Mouse (Mus musculus) limb, embryonic 11.5 days (tissue): Measurements from ENCODE around the gene Tenm3. TPM values are rescaled to one million over a fixed set of nuclear protein-coding genes. Genes with fewer than 3 reads are reported as not detected.

Experiments
- ATAC-seq: fragments of 200-750 bp; cut with Nextera tagmentation; 2 replicates; pipeline ENCODE4 v1.8.0; 2017; ENCODE audit warnings: low read depth; ENCODE audit not compliant: insufficient number of reproducible peaks, low FRiP score, low TSS enrichment
- DNase-seq: peaks from one replicate; pipeline ENCODE4 v3.0.0-alpha.2; 2015; ENCODE audit warnings: low spot score
- H3K27ac ChIP-seq: fragments of 300-500 bp; sonication (generic); replicated peaks from 2 replicates; pipeline ENCODE4 v1.5.1; 2014; ENCODE audit warnings: low read depth, mild to moderate bottlenecking, low read length
- H3K27me3 ChIP-seq: fragments of 300-500 bp; sonication (generic); 2 replicates; pipeline ENCODE4 v1.6.1; 2014; ENCODE audit warnings: mild to moderate bottlenecking, low read length, mixed read lengths; ENCODE audit not compliant: control insufficient read depth, insufficient read depth
- H3K36me3 ChIP-seq: fragments of 300-500 bp; sonication (generic); 2 replicates; pipeline ENCODE4 v1.6.1; 2014; ENCODE audit warnings: mild to moderate bottlenecking, low read length, moderate library complexity, mixed read lengths; ENCODE audit not compliant: control insufficient read depth, insufficient read depth
- H3K4me1 ChIP-seq: fragments of 300-500 bp; sonication (generic); 2 replicates; pipeline ENCODE4 v1.6.1; 2014; ENCODE audit warnings: low read length, mixed read lengths; ENCODE audit not compliant: control insufficient read depth, insufficient read depth
- H3K4me2 ChIP-seq: fragments of 300-500 bp; sonication (generic); 2 replicates; pipeline ENCODE4 v1.6.1; 2014; ENCODE audit warnings: low read depth, mild to moderate bottlenecking, moderate library complexity; ENCODE audit not compliant: severe bottlenecking
- H3K4me3 ChIP-seq: fragments of 300-500 bp; sonication (generic); 2 replicates; pipeline ENCODE4 v1.5.1; 2014; ENCODE audit warnings: low read depth, low read length
- H3K9ac ChIP-seq: fragments of 300-500 bp; sonication (generic); 2 replicates; pipeline ENCODE4 v1.6.1; 2014; ENCODE audit warnings: mild to moderate bottlenecking, low read length
- H3K9me3 ChIP-seq: fragments of 300-500 bp; sonication (generic); 2 replicates; pipeline ENCODE4 v1.6.1; 2016; ENCODE audit warnings: low read length; ENCODE audit not compliant: control insufficient read depth
- WGBS: fragments of 180-500 bp; shearing (Covaris S2); extraction: QIAGEN DNeasy Blood & Tissue Kit; methylation state at CpG from one replicate; pipeline ENCODE4 v1.1.7; 2014; 5-methylcytosine and 5-hydroxymethylcytosine counted together
- polyA plus RNA-seq: library from polyadenylated mRNA; unstranded; fragments of >200 nt; fragmentation: Nextera tagmentation; extraction: Ambion mirVana; gene quantifications from 2 replicates; pipeline ENCODE4 v1.2.1, GENCODE M21; 2014

Gene Tenm3
- polyA plus RNA-seq, 1 experiment from 2014 or later, result 52.1 TPM

GRCm38 (mm10) chr8:48279360-48279759 lies 564.4 kb downstream of the Tenm3 start:
- DNase-seq (no peak), ATAC-seq (no peak)
- H3K4me1 ChIP-seq, result no peaks in the 10 kb centered on the region
- H3K9ac ChIP-seq, result no peak overlapping the region
- H3K36me3 ChIP-seq, result peaks cover 12% of the 10 kb centered on the region; the same call in 1 of the 2 replicates
- H3K27ac ChIP-seq, result no peak overlapping the region
- no peaks in the 10 kb centered on the region for H3K27me3 ChIP-seq
- WGBS, result 94% methylated on average over 2 of the region's 2 CpGs
- H3K4me3 ChIP-seq, result no peak overlapping the region
- no peaks in the 10 kb centered on the region for H3K9me3 ChIP-seq
- no peak overlapping the region for H3K4me2 ChIP-seq

- Histone ChIP-seq H3K4me3 (no peak overlapping the region), H3K4me2 (no peak overlapping the region), H3K27ac (no peak overlapping the region), H3K9ac (no peak overlapping the region), H3K9me3 (no peaks in the 10 kb centered on the region), H3K27me3 (no peaks in the 10 kb centered on the region), H3K36me3 (peaks cover 10% of the 10 kb centered on the region; the same call in 1 of the 2 replicates), H3K4me1 (no peaks in the 10 kb centered on the region)
- 94% methylated on average over 15 of the region's 15 CpGs for WGBS
- DNase-seq, result no peak
- ATAC-seq, result no peak
Measured at GRCm38 (mm10) chr8:48277986-48278635, 565.6 kb downstream of the Tenm3 start.

GRCm38 (mm10) chr8:48275066-48275465 lies 568.7 kb downstream of the Tenm3 start:
- H3K36me3 ChIP-seq, result peaks cover 10% of the 10 kb centered on the region; the same call in 1 of the 2 replicates
- ATAC-seq, result no peak
- no peaks in the 10 kb centered on the region for H3K27me3 ChIP-seq
- H3K4me1 ChIP-seq, result no peaks in the 10 kb centered on the region
- H3K4me2 ChIP-seq, result no peak overlapping the region
- WGBS, result 95% methylated on average over 11 of the region's 11 CpGs
- no peak overlapping the region for H3K27ac ChIP-seq
- H3K9me3 ChIP-seq, result no peaks in the 10 kb centered on the region
- no peak for DNase-seq
- H3K4me3 ChIP-seq, result no peak overlapping the region
- no peak overlapping the region for H3K9ac ChIP-seq

- no peak for DNase-seq
- no peak overlapping the region for H3K9ac ChIP-seq
- H3K4me1 ChIP-seq, result no peaks in the 10 kb centered on the region
- no peak for ATAC-seq
- no peak overlapping the region for H3K4me3 ChIP-seq
- no peak overlapping the region for H3K4me2 ChIP-seq
- H3K36me3 ChIP-seq, result peaks cover 10% of the 10 kb centered on the region; the same call in 1 of the 2 replicates
- no peak overlapping the region for H3K27ac ChIP-seq
- H3K9me3 ChIP-seq, result no peaks in the 10 kb centered on the region
- H3K27me3 ChIP-seq, result no peaks in the 10 kb centered on the region
- WGBS, result 92% methylated on average over 11 of the region's 11 CpGs
Measured at GRCm38 (mm10) chr8:48274566-48274965, 569.2 kb downstream of the Tenm3 start.

- no peak overlapping the region for H3K4me2 ChIP-seq
- no peak overlapping the region for H3K4me3 ChIP-seq
- H3K9ac ChIP-seq, result no peak overlapping the region
- H3K27ac ChIP-seq, result no peak overlapping the region
- no peak for DNase-seq
- peaks cover 3% of the 10 kb centered on the region; the same call in 1 of the 2 replicates for H3K36me3 ChIP-seq
- no peaks in the 10 kb centered on the region for H3K9me3 ChIP-seq
- no peaks in the 10 kb centered on the region for H3K27me3 ChIP-seq
- WGBS, result 88% methylated on average over 10 of the region's 10 CpGs
- H3K4me1 ChIP-seq, result no peaks in the 10 kb centered on the region
- no peak for ATAC-seq
Measured at GRCm38 (mm10) chr8:48268638-48269037, 575.1 kb downstream of the Tenm3 start.

GRCm38 (mm10) chr8:48260265-48260664 lies 583.5 kb downstream of the Tenm3 start:
- Histone ChIP-seq H3K4me3 (no peak overlapping the region), H3K27ac (no peak overlapping the region), H3K36me3 (no peaks in the 10 kb centered on the region), H3K9ac (no peak overlapping the region), H3K27me3 (no peaks in the 10 kb centered on the region), H3K4me2 (no peak overlapping the region), H3K9me3 (no peaks in the 10 kb centered on the region), H3K4me1 (no peaks in the 10 kb centered on the region)
- WGBS, result 95% methylated on average over 10 of the region's 10 CpGs
- no peak for DNase-seq
- no peak for ATAC-seq

GRCm38 (mm10) chr8:48259832-48260231 lies 583.9 kb downstream of the Tenm3 start:
- no peaks in the 10 kb centered on the region for H3K4me1 ChIP-seq
- 71% methylated on average over 6 of the region's 6 CpGs for WGBS
- H3K4me2 ChIP-seq, result no peak overlapping the region
- no peaks in the 10 kb centered on the region for H3K27me3 ChIP-seq
- H3K27ac ChIP-seq, result no peak overlapping the region
- ATAC-seq, result no peak
- no peak for DNase-seq
- H3K9me3 ChIP-seq, result no peaks in the 10 kb centered on the region
- no peak overlapping the region for H3K9ac ChIP-seq
- H3K4me3 ChIP-seq, result no peak overlapping the region
- no peaks in the 10 kb centered on the region for H3K36me3 ChIP-seq

- H3K36me3 ChIP-seq, result 0 out of 2 replicates have a peak, but pooled peaks cover 2% of the 10 kb centered on the region
- 89% methylated on average over 2 of the region's 2 CpGs for WGBS
Measured at GRCm38 (mm10) chr8:48243876-48244275, 599.9 kb downstream of the Tenm3 start.

More at GRCm38 (mm10) chr8:48243876-48244275, 599.9 kb downstream of the Tenm3 start:
- Histone ChIP-seq H3K9me3 (no peaks in the 10 kb centered on the region), H3K4me2 (no peak overlapping the region), H3K4me3 (no peak overlapping the region), H3K4me1 (0 out of 2 replicates have a peak, but pooled peaks cover 5% of the 10 kb centered on the region), H3K27ac (no peak overlapping the region), H3K27me3 (no peaks in the 10 kb centered on the region), H3K9ac (no peak overlapping the region)
- no peak for DNase-seq
- no peak for ATAC-seq
